Mouse (Mus musculus) hindbrain, embryonic 15.5 days (tissue): ENCODE data around the gene Mrgpra9. TPM values are rescaled to one million over a fixed set of nuclear protein-coding genes. Genes with fewer than 3 reads are reported as not detected.
"Not testable (repeated sequence)": the region's sequence is repeated elsewhere in the genome, so short reads cannot be mapped to it uniquely, and the experiment has no call there.

ENCODE experiments used
- ATAC-seq: fragments of 200-750 bp; cut with Nextera tagmentation; 2 replicates; pipeline ENCODE4 v1.8.0; 2017; ENCODE audit warnings: low read depth, moderate number of reproducible peaks, moderate TSS enrichment; ENCODE audit not compliant: low FRiP score
- H3K27ac ChIP-seq: fragments of 300-500 bp; sonication (generic); replicated peaks from 2 replicates; pipeline ENCODE4 v1.5.1; 2015; ENCODE audit warnings: mild to moderate bottlenecking, inconsistent platforms
- H3K27me3 ChIP-seq: fragments of 300-500 bp; sonication (generic); 2 replicates; pipeline ENCODE4 v1.6.1; 2015; ENCODE audit warnings: control low read depth, inconsistent platforms
- H3K36me3 ChIP-seq: fragments of 300-500 bp; sonication (generic); 2 replicates; pipeline ENCODE4 v1.6.1; 2015; ENCODE audit warnings: control low read depth, inconsistent platforms
- H3K4me1 ChIP-seq: fragments of 300-500 bp; sonication (generic); replicated peaks from 2 replicates; pipeline ENCODE4 v1.6.1; 2015; ENCODE audit warnings: control low read depth, inconsistent platforms
- H3K4me2 ChIP-seq: fragments of 300-500 bp; sonication (generic); 2 replicates; pipeline ENCODE4 v1.6.1; 2015; ENCODE audit warnings: moderate library complexity, mild to moderate bottlenecking, inconsistent platforms
- H3K4me3 ChIP-seq: fragments of 300-500 bp; sonication (generic); 2 replicates; pipeline ENCODE4 v1.5.1; 2015; ENCODE audit warnings: mild to moderate bottlenecking, inconsistent platforms
- H3K9ac ChIP-seq: fragments of 300-500 bp; sonication (generic); 2 replicates; pipeline ENCODE4 v1.6.1; 2015; ENCODE audit warnings: inconsistent platforms
- H3K9me3 ChIP-seq: fragments of 300-500 bp; sonication (generic); 2 replicates; pipeline ENCODE4 v1.6.1; 2016; ENCODE audit warnings: control low read depth, inconsistent platforms
- WGBS: fragments of 180-500 bp; shearing (Covaris S2); methylation state at CpG from one replicate; pipeline ENCODE4 v1.1.7; 2015; 5-methylcytosine and 5-hydroxymethylcytosine counted together
- polyA plus RNA-seq: library from polyadenylated mRNA; unstranded; fragments of >200 nt; fragmentation: Nextera tagmentation; extraction: Ambion mirVana; gene quantifications from 2 replicates; pipeline ENCODE4 v1.2.1, GENCODE M21; 2015

The Mrgpra9 gene
- not detected in 2 replicates for polyA plus RNA-seq

DNA sequence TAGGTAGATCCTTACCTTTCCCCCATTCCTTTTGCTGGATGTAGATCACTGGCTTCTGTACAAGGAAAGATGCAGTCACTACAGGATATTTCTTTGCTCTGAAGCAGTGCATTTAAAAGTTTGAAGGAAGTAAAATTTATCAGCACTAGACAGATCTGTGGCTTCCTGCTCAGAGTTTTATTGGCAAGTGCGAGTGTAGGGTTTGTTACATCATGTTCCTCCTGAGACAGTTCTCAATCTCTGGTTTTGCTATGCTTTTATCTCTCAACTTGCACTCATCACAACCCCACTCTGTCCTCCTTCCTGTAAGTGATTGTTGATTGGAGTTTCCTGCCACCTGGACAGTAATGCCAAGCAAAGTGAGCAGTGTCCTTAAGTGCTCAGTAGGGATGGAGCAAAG, at the start of gene Mrgpra9:
Gene Mrgpra9, minus strand, starts transcription at position 79 of the 400 bp plus-strand sequence.
- Histone ChIP-seq H3K9me3 (no peaks in the 10 kb centered on the region), H3K9ac (no peak within 1 kb of the TSS), H3K4me1 (no peaks in the 10 kb centered on the region), H3K36me3 (no peaks in the 10 kb centered on the region), H3K4me3 (no peak within 1 kb of the TSS), H3K27me3 (no peaks in the 10 kb centered on the region), H3K27ac (no peak within 1 kb of the TSS), H3K4me2 (no peak within 1 kb of the TSS)
- 79% methylated on average over 1 of the region's 1 CpGs for WGBS
- no peak for ATAC-seq

DNA sequence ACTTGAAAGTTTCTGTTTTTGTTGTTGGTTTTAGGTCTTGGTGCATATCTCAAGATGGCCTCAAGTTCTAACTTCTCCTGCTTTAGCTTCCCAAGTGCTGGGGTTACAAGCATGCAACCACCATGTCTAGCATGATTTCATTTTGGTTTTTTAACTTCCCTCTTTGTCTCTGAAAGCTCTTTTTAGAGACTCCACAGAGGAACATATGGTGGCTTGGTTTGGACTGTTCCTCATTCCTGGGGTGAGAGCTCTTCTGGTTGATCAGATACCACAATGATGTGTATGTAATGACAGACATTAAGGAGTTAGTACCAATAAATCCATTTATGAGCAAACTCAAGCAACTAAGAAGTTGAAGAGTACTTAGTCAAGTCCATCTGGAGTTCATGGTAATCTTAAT, 47.0 kb upstream of the Mrgpra9 start:
- H3K27me3 ChIP-seq, H3K9ac ChIP-seq, H3K4me3 ChIP-seq, H3K9me3 ChIP-seq, H3K27ac ChIP-seq, H3K36me3 ChIP-seq, H3K4me2 ChIP-seq, H3K4me1 ChIP-seq, ATAC-seq: not testable (repeated sequence)

DNA sequence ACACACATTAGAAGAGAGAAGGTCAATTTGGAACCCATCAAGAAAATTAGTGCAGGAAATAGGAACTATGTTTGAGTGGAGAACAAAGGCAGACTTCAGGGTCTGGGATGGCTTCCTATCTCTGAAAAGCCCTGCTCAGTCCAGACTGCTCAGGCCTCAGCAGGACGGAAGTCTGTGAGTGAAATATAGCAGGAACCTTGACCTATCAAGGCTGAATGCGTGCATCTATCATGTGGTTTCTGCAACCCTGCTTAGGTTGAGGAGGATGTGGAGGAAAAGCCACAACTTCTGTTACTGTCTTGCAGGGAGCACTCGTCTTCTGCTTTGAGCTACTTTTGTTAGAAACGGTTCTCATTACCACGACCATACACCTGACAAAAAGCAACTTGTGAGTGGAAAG, 18.9 kb upstream of the Mrgpra9 start:
- not testable (repeated sequence) for H3K4me3 ChIP-seq, H3K27me3 ChIP-seq, ATAC-seq, H3K9me3 ChIP-seq, H3K9ac ChIP-seq, H3K4me2 ChIP-seq, H3K36me3 ChIP-seq, H3K4me1 ChIP-seq, H3K27ac ChIP-seq
- whole genome bisulfite sequencing: 89% methylated on average over 5 of the region's 5 CpGs

DNA sequence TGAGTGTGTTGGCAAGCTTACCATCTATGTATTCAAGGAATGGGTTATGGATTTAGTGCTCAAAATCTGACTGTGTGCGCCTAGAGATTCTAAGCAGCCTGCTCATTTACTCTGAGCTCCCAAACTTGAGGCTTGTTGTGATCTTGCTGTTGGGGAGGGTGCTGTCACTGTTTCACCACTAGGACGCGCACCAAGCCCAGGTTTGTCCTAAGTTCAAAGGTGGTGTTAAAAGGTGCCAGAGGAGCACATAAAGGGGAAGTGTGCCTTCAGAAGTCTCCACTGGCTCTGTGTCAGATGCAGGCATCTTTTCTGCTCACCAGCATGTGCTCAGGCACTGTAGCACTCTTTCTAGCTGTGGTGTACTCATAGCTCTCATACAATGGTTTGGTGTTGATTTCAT, 8.0 kb downstream of the Mrgpra9 start:
- H3K27ac ChIP-seq: no peak overlapping the region
- H3K4me1 ChIP-seq: no peaks in the 10 kb centered on the region
- H3K27me3 ChIP-seq: no peaks in the 10 kb centered on the region
- H3K4me3 ChIP-seq: no peak overlapping the region
- no peak overlapping the region for H3K9ac ChIP-seq
- H3K36me3 ChIP-seq: no peaks in the 10 kb centered on the region
- no peaks in the 10 kb centered on the region for H3K9me3 ChIP-seq
- H3K4me2 ChIP-seq: no peak overlapping the region
- 68% methylated on average over 3 of the region's 3 CpGs for WGBS
- ATAC-seq: no peak

DNA sequence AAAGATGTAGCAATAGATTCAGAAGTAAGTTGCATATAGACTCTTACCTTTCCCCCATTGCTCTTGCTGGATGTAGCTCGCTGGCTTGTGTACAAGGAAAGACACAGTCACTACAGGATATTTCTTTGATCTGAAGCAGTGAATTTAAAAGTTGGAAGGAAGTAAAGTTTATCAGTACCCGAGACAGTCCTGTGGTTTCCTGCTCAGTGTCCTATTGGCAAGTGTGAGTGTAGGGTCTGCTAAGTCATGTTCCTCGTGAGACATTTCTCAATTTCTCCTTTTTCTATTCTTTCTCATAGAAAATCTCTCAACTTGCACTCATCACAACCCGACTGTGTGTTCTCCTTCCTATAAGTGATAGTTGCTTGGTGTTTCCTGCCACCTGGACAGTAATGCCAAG, 47.8 kb downstream of the Mrgpra9 start, which contains the start of gene Mrgpra6:
Gene Mrgpra6, minus strand, starts transcription at position 91 of the 400 bp plus-strand sequence.
- Histone ChIP-seq H3K27ac (no peak within 1 kb of the TSS), H3K9ac (no peak within 1 kb of the TSS), H3K36me3 (no peaks in the 10 kb centered on the region), H3K27me3 (no peaks in the 10 kb centered on the region), H3K4me3 (no peak within 1 kb of the TSS), H3K4me1 (no peaks in the 10 kb centered on the region), H3K9me3 (no peaks in the 10 kb centered on the region), H3K4me2 (no peak within 1 kb of the TSS)
- no peak for ATAC-seq
- 79% methylated on average over 4 of the region's 4 CpGs for WGBS

DNA sequence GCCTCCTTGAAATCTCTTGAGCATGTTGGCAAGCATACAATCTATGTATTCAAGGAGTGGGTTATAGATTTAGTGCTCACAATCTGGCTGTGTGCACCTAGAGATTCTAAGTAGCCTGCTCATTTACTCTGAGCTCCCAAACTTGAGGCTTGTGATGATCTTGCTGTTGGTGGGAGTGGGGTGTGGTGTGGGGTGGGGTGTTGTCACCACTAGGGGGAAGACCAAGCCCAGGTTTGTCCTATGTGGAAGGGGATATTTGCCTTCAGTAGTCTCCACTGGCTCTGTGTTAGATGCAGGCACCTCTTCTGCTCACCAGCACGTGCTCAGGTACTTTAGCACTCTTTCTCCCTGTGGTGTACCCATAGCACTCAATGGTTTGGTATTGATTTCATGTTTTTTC, 57.4 kb downstream of the Mrgpra9 start:
- H3K9ac ChIP-seq: no peak overlapping the region
- WGBS: 43% methylated on average over 1 of the region's 1 CpGs
- no peak for ATAC-seq

More for the DNA sequence above, 57.4 kb downstream of the Mrgpra9 start:
- Histone ChIP-seq H3K27me3 (no peaks in the 10 kb centered on the region), H3K4me3 (no peak overlapping the region), H3K27ac (no peak overlapping the region), H3K4me1 (no peaks in the 10 kb centered on the region), H3K4me2 (no peak overlapping the region), H3K9me3 (no peaks in the 10 kb centered on the region), H3K36me3 (no peaks in the 10 kb centered on the region)

Other genes with a start within 250 kb of the Mrgpra9 start
- gene Spty2d1, start 244.4 kb downstream of the Mrgpra9 start, polyA plus RNA-seq: 8.3 and 8.4 TPM in 2 replicates
- 25.8 and 25.9 TPM in 2 replicates for gene Tmem86a, start 202.2 kb downstream of the Mrgpra9 start, polyA plus RNA-seq
- 152 and 190 TPM in 2 replicates for gene Ptpn5, start 119.2 kb downstream of the Mrgpra9 start, polyA plus RNA-seq
- gene Mrgpra6, start 47.9 kb downstream of the Mrgpra9 start, polyA plus RNA-seq: not detected in 2 replicates
- not detected in 2 replicates for gene Mrgpra1, start 101.4 kb upstream of the Mrgpra9 start, polyA plus RNA-seq
- gene Mrgpra2a, start 199.3 kb upstream of the Mrgpra9 start, polyA plus RNA-seq: not detected in 2 replicates